Mouse (Mus musculus) gastrocnemius, adult 8-10 months (tissue): ENCODE results near the gene Nlk. TPM values are rescaled to one million over a fixed set of nuclear protein-coding genes. Genes with fewer than 3 reads are reported as not detected.
"Not testable (repeated sequence)": the region's sequence is repeated elsewhere in the genome, so short reads cannot be mapped to it uniquely, and the experiment has no call there.

Source experiments
- DNase-seq, 2 experiments: peaks; one replicate each; pipeline ENCODE4 v3.0.0; 2022; ENCODE audit warnings: low spot score in 2 of 2
- total RNA-seq, 4 experiments: library from RNA; stranded (reverse); gene quantifications; 2 replicates each; pipeline ENCODE4 v1.2.4; 2022

Nlk gene
- total RNA-seq, 4 experiments from 2014 or later, result 7.7 to 10.8 (median 8.9) TPM

GRCm38 (mm10) chr11:78598763-78599415 is 98.3 kb downstream of the Nlk start:
- no peak for DNase-seq

DNA sequence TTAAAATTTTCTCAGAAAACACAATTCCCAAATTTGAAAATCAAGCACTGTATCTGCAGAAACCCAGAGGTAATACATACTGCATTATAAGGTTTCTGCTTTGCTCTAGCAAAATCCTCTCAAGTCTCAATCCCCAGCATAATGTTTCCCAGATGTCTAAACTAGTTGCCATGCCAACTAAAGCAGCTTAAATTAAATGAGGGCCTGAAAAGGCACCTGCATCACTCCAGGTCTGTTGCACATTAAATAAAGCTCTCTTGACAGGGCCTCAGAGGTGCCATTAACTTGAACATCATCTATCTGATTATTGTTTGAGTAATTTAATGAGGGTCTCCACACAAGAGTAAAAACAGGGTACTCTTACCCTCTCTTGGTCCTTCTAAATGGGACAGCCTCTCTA is 100.4 kb downstream of the Nlk start:
- no peak for DNase-seq

- DNase-seq, result no peak
Observed at GRCm38 (mm10) chr11:78595773-78596172, 101.4 kb downstream of the Nlk start.

- DNase-seq, result no peak
Observed at GRCm38 (mm10) chr11:78594271-78594964, 102.8 kb downstream of the Nlk start.

DNA sequence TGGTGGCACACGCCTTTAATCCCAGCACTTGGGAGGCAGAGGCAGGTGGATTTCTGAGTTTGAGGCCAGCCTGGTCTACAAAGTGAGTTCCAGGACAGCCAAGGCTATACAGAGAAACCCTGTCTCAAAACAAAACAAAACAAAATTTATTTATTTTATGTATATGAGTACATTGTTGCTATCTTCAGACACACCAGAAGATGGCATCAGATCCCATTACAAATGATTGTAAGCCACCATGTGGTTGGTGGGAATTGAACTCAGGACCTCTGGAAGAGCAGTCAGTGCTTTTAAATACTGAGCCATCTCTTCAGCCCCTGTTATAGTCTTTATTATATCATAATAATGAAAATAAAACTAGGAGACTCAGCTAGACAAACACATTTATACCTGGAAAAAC is 109.5 kb downstream of the Nlk start:
- not testable (repeated sequence) for DNase-seq

GRCm38 (mm10) chr11:78586099-78586498 is 111.1 kb downstream of the Nlk start:
- no peak for DNase-seq

- no peak for DNase-seq
Observed at GRCm38 (mm10) chr11:78582848-78583247, 114.3 kb downstream of the Nlk start.

DNA sequence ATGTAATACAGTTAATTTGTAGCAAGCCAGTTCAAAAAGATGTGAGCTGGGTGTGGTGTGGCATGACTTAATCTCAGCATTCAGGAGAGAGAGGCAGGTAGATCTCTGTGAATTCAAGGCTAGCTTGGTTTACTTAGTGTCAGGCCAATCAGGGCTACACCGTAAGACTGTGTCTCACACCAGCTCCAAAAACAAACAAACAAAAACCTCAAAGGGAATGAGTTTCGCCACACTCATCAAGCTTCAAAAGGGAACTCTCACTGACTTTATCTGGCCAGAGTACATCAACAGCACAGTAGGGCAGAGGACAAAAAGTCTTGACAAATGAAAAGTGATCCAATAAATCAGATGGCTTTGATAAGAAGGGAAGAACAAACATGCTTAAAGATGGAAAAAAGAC is 122.2 kb downstream of the Nlk start:
- no peak for DNase-seq

DNA sequence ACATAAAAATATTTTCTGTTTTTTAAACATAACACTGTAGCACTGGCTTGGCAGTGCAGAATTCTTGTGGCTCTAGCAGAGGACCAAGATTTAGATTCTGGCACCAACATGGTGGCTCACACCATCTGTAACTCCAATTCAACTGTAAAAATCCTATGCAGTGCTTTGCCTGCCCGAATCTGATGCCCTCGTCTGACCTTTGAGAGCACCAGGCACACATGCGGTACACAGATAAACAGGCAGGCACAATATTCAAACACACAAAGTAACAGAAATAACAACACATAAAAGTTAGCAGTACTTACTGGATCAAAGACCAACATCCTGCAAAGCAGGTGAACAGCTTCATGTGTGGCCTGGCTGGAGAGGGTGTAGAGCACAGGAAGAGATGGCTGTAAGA is 122.6 kb downstream of the Nlk start:
- DNase-seq, result no peak

DNA sequence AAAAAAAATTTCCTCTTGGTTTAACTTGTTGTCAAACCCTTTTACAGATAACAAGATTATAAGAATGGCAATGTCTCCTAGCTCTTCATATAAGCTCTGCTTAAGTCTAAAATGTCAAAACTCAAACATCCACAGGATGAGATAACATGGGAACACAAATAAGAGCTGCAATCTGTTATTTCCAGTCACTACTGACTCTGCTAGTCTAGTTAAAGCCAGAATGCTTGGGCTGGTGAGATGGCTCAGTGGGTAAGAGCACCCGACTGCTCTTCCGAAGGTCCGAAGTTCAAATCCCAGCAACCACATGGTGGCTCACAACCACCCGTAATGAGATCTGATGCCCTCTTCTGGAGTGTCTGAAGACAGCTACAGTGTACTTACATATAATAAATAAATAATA is 123.1 kb downstream of the Nlk start:
- DNase-seq, result not testable (repeated sequence)

DNA sequence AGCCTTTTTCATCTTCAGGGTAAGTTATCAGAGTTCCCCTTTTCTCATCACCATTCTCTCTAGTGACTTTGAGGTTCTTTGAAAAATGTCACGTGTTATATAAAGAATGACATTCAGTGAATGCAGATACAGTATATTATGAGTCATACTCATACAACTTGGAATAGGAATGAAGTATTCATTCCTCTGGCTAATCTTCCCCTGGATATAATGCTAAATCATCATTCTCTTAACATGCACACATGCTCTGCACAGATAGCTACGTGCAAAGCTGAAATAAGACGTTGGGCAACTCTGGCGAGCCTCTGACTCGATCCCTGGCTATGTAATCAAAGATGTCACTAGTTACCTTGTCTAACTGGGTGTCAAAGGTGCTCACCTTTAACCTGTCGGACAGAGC is 125.3 kb downstream of the Nlk start:
- DNase-seq, result no peak

DNA sequence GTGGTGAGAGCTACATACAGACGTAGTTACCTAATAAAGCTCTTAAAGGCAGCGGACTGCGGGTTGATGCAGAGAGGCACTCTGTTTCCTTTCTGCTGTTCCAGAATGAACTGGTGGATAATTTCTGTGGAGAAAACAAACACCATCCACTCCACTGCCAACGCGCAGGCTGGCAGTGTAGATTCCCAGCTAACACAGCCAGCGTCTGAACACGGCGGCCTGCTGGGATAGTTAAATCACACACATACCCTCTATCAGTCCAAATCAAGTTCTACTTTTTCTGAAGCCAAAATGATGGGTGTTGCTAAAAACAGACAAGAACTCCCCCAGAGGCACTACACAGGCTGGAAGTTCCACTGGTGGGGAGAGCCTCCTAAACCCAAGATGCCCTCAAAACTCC is 125.7 kb downstream of the Nlk start:
- DNase-seq, result no peak

DNA sequence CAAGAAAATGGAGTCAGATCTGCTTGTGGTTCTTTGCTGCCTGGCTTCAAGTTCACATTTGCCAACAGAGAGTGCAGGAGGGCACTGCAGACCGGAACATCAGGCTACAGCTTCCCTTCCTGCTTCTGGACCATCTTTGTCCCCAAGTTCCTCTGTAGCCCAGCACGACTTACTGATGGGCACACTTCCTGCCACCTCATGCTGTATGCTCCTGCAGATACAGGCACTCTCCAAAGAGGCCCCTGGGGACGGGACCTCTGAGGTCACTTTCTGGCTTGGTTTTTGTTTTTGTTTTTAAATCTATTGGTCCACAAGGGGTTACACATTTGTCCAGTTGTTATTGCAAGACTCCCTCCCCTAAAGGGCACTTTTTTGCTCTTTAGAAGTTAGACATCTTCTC is 127.4 kb downstream of the Nlk start:
- no peak for DNase-seq

- DNase-seq, result no peak
Observed at GRCm38 (mm10) chr11:78568827-78569226, 128.3 kb downstream of the Nlk start.

DNA sequence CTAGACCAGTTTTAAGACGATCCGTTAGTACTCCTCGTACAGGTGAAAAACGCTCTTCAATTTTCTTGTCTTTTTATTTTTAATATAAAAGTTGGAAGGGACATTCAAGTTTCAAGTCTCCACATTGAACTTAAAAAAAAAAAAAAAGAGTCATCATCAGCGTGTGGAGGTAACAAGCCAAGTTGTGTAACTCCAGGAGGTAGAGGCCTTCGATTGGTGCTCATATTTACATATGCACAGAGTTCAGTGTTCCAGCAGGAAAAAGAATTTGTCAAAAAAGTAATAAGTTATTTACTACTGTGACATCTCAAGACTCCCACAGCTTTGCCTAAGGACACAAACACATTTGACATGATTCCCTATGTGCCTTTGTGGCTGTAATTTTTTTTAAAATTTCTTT is 129.6 kb downstream of the Nlk start:
- DNase-seq, result no peak

- DNase-seq, result no peak
Observed at GRCm38 (mm10) chr11:78566775-78567174, 130.4 kb downstream of the Nlk start.

DNA sequence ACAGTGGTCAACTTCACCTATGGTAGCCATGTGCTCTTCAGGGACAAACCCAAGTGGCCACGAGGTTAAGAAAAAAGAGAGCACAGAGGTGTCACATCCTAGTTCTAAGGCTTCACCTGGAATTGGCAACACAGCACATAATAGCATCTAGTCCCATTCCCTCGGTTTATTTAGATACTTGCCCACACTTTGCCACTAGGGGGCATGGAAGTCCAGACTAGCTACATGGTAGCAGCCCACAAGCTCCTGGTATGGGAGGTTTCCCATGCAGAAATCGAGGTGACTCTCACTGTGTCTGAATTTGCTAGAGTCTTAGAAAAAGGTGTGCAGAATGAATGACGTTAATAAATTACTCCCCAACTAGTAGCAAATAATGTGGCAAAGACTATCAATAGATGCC is 136.7 kb downstream of the Nlk start:
- DNase-seq, result peak in 1 of 2 experiments; percentile 7

GRCm38 (mm10) chr11:78557241-78557640 is 139.9 kb downstream of the Nlk start:
- no peak for DNase-seq

DNA sequence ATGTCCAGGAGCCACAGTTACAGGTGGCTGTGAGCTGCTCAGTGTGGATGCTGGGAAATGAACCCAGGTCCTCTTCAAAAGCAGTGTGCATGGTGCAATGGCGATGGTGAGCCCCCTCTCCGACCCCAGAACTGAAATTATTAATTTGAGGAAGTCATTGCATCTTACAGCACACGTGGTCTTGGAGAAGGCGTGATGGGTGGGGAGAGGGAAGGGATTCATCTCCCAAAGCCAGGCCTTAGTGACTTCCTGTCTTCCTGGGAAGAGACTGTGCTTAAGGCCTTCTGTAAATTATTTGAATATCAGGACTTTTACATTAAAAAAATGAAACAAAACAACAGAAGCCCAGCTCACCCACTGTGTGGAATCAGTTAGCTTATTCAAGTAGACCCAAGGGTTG is 141.1 kb downstream of the Nlk start:
- no peak for DNase-seq

- DNase-seq, result no peak
Observed at GRCm38 (mm10) chr11:78555623-78556022, 141.6 kb downstream of the Nlk start.

GRCm38 (mm10) chr11:78551059-78551398 is 146.1 kb downstream of the Nlk start:
- DNase-seq, result no peak

GRCm38 (mm10) chr11:78550168-78551058 is 146.8 kb downstream of the Nlk start, which contains the start of gene Tmem97:
Gene Tmem97, minus strand, starts transcription at chr11:78550777.
- peak; percentile 94 to 95 for DNase-seq
